Mouse (Mus musculus): ENCODE measurements around the gene 1300017J02Rik. TPM values are rescaled to one million over a fixed set of nuclear protein-coding genes. Genes with fewer than 3 reads are reported as not detected.
"Not testable (repeated sequence)": the region's sequence is repeated elsewhere in the genome, so short reads cannot be mapped to it uniquely, and the experiment has no call there.

1300017J02Rik gene
- under 1 TPM; 0.49 to 0.99 TPM for total RNA-seq (2021)

DNA sequence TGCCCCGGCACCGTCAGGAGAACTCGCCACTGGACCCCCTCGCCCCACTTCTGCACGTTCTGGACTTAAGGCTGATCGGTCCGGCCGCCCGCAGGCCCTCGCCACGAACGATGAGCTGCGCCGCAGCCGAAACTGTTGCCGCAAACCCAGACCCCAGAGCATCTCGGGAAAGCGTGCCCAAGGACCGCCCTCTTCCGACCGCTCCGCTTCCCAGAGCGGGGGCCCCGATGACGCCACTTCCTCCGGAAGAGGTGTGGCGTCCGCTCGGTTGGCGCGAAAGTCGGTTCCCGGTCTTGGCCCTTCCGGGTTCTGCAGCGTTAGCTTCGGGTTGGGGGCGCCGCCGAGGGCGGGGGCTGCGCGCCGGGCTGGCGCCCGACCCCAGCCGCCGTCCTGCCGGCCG, at the start of gene 1300017J02Rik, which contains the start of gene Topbp1:
TSS of gene 1300017J02Rik (minus strand) at position 156 of the 400 bp plus-strand sequence.
TSS of gene Topbp1 (plus strand) at position 289 of the 400 bp plus-strand sequence.
- intact Hi-C loops (cut with DNase I): loop anchor here (5.0 kb wide), 3 partner anchors 78 to 193 kb away; partner anchors contain the start of gene Rab6b
- DNase-seq (ENCODE audit: extremely low spot score in 1 of 2, low spot score in 2 of 2): peak; percentile 85 to 96

DNA sequence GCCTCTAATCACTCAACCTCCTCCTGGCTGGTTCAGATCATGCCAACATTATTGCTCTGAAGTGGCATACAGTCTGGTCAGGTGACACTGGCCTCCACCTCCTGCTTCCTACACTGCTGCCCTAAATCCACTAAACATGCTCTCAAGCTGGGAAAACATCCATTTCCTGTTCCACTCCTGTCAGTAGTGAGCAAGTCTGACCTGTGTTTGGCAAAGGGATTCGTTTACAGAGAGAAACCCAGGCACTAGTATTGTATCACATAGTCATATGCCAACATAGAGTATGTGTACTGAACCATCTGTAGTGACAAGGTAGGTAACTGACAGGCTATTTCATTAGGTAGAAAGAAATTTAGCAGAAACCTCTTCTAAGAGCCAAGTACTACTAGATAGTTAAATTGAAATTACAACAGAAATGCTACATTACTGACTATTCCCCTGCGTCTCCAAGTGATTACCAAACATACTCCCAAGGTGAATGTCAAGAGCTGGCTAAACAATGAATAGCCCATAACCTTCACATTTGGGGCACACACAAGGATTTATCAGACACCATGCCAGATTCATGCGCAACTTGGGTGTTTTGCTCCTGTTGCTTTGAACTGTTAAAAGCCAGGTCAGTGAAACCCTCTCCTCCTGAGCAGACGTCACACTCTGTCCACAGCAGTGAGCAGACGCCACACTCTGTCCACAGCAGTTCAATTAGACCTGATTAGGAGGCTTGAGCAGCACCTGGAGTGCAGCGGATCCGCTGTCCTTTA, 48.8 kb upstream of the 1300017J02Rik start:
- intact Hi-C loops (cut with DNase I); DNase-seq (ENCODE audit: extremely low spot score in 1 of 2, low spot score in 2 of 2): not testable (repeated sequence)

DNA sequence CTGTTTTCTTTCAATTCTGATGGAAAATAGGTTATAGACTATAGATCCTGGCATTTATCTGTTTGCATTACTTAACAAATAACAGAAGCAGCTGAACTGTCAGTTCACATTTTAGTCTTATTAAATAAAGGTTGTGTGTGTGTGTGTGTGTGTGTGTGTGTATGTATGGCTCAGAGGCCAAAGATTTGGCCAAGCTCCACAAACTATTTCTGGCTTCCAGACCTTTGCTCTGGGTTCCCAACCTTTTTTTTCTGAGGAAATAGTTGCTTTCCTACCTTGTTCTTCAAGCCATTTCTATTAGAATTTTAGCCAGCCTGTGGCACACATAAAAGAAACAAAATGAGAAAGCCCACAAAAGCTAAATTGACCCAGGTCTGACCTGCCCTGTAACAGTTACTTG, 43.9 kb upstream of the 1300017J02Rik start:
- intact Hi-C loops (cut with DNase I): no loop called here
- DNase-seq (ENCODE audit: extremely low spot score in 1 of 2, low spot score in 2 of 2): no peak

DNA sequence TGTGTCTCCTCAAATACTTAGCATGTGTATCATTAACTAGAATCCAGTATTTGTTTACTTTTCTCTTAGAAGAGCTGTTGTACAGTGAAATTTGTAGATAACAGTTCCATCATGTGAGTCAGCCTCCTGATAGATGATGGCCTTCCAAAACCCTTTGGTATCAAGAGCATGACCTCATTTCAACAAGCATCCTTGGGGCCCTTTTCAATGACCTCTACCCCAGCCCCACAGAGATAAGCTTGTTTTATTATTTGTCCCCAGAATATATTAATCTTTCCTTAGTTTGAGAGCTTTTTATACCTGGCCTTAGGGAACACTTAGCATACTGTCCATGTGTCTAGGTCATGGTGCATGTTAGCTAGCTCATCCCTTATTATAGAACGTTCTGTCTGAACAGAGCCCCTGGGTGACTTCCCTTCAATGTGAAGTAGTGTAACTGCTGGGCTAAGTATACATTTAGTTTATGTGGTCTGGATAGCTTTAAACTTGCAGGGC, 43.2 kb upstream of the 1300017J02Rik start:
- intact Hi-C loops (cut with DNase I): no loop called here
- no peak for DNase-seq (ENCODE audit: extremely low spot score in 1 of 2, low spot score in 2 of 2)

DNA sequence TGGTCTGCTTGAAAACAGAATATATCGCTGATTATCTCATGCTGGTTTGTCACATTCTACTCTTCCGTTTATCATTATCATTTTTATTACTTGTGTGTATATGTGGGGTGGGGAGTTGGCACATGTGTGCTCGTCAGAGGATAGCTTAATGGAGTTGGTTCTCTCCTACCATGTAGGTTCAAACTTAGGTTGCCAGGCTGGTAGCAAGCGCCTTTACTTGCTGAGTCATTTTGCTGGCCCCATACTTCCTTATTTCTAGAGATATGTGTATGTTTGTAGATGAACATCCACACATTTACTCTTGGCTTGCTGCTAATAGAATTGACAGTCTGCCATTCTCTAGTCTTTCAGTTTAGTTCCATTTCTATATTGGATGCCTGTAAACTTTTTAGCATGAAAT, 42.2 kb upstream of the 1300017J02Rik start:
- intact Hi-C loops (cut with DNase I): no loop called here

DNA sequence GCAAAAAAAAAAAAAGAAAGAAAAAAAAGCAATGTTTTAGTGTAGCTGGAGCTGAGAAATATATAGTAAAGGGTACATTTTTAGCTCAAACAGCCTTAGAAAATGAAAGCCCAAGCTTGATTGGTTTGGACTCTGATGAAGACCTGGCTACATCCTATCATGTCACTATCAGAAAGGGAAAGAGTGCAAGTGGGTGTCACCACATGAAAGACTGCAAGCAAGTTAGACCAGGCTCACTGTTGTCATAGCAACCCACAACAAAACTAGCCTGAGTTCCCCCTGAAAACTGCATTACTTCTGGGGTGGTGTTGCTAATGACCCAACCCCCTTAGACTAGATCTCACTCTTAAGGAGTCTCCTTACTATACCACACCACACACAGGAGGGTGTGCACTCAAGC, 32.0 kb upstream of the 1300017J02Rik start:
- DNase-seq (ENCODE audit: extremely low spot score in 1 of 2, low spot score in 2 of 2): no peak
- intact Hi-C loops (cut with DNase I): no loop called here

More for the DNA sequence above, 42.2 kb upstream of the 1300017J02Rik start:
- DNase-seq (ENCODE audit: extremely low spot score in 1 of 2, low spot score in 2 of 2): no peak

DNA sequence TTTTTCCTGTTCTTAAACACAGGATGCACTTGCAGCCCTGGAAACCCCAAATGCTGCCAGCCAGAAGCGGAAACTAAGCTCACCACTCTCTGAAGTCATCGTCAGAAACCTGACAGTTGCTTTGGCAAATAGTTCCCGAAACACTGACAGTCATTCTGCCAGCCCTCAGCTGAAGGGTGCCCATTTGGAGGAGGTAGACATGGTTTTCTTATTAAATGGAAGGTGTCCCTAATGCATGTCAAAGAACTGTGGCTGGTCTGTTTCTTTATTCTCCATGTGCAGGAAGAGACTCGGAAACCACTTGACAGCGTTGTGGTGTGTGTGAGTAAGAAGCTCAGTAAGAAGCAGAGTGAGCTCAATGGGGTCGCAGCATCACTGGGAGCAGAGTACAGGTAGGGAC, 27.8 kb upstream of the 1300017J02Rik start:
- no peak for DNase-seq (ENCODE audit: extremely low spot score in 1 of 2, low spot score in 2 of 2)
- intact Hi-C loops (cut with DNase I): no loop called here

DNA sequence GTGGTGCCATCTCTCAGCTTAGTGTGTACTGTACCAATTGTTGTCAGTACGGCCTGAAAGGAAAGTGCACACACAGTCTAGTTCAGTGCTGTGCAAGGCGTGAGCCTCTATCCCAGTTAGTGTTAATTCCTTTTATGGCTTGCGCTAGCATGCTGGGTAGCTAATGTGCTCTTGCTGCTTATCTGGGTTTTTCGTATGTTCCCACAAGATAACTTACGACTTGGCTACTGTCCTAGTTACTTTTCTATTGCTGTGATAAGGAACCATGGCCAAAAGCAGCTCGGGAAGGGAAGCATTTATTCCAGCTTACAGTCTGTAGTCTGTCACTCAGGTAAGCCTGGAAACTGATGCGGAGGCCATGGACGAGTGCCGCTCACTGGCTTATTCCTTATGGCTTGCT, 21.6 kb upstream of the 1300017J02Rik start:
- intact Hi-C loops (cut with DNase I): no loop called here
- DNase-seq (ENCODE audit: extremely low spot score in 1 of 2, low spot score in 2 of 2): no peak

DNA sequence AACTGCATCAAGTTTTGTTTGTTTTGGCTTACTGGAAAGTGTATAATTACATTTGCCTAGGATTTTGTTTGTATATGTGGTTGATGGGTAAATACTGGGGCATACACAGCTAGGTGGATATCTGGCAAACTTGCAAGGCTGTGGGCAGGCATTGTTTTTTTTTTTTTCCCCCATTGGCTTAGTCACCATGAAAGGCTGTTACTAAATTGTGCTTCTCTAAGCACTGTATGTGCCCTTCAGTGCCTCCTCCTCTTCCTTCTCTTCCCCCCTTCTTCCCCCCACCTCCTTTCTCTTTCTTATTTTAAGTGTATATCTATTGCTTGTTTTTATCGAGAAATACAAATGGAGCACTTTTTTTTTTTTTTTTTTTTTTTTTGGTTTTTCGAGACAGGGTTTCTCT, 19.8 kb upstream of the 1300017J02Rik start:
- no peak for DNase-seq (ENCODE audit: extremely low spot score in 1 of 2, low spot score in 2 of 2)
- intact Hi-C loops (cut with DNase I): no loop called here

DNA sequence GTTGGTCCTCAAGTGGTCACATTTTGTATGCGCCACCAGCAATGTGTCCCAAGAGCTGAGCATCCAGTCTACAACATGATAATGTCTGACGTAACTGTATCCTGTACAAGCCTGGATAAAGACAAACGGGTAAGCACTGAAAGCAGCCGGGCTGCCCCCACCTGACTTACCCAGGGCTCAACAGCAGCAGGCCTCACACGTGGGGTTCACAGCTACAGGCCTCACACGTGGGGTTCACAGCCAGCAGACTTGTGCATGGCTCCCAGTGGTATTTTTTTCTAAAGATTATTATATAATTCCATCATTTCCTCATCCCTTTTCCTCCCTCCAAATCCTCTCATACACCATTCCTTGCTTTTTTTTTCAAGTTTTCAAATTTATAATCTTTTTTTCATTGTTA, 5.0 kb upstream of the 1300017J02Rik start:
- intact Hi-C loops (cut with DNase I): no loop called here
- peak in 1 of 2 experiments; percentile 66 for DNase-seq (ENCODE audit: extremely low spot score in 1 of 2, low spot score in 2 of 2)

DNA sequence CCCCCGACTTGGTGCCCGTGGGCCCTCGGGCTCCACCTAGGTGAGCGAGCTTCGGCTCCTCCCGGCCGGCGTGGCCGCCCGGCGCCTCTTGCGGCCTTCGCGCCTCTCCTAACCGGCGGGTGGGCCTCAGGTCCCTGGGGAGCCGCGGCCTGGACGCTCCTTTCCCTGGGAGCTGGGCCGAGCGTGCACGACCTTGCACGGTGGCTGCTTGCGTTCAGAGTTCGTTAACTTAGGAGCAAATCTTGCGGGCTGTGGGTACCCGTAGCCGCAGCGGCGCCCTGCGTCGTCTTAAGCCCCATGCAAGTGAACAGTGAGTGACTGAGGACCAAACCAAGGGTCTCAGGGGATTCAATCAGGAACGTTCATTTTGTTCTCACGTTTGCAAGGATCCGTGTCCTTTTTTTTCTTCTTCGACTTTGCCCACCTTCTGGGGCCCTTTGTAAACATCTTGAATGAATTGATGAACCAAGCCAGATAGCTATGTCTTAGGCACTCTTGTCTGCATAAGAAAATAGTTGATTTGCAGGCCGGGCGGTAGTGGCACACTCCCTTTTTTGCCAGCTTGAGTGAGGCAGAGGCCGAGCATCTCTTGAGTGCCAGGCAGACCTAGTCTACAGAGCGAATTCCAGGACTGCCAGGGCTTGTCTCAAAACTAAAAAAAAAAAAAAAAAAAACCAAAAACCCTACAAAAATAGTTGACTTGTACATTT, 605 bp upstream of the 1300017J02Rik start:
- DNase-seq (ENCODE audit: extremely low spot score in 1 of 2, low spot score in 2 of 2): peak in 1 of 2 experiments; percentile 5
- intact Hi-C loops (cut with DNase I): no loop called here

DNA sequence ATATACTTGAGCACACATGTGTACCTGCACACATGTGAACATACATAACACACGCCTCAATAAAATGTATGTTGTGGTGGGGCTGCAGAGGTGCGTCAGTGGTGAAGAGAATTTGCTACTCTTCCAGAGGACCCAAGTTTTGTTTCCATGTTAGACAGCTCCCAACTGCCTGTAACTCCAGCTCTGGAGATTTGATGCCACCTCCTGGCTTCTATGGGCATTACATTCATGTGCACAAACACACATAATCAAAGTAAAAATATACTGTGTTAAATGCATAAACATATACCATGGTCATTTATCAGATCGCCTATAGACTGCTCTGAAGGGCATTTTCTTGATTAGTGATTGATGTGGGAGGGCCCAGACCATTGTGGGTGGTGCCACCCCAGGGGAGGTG, 2.2 kb downstream of the 1300017J02Rik start:
- DNase-seq (ENCODE audit: extremely low spot score in 1 of 2, low spot score in 2 of 2): peak; percentile 55 to 58
- intact Hi-C loops (cut with DNase I): loop anchor here (5.0 kb wide), 3 partner anchors 75 to 190 kb away; partner anchors contain the start of gene Rab6b

DNA sequence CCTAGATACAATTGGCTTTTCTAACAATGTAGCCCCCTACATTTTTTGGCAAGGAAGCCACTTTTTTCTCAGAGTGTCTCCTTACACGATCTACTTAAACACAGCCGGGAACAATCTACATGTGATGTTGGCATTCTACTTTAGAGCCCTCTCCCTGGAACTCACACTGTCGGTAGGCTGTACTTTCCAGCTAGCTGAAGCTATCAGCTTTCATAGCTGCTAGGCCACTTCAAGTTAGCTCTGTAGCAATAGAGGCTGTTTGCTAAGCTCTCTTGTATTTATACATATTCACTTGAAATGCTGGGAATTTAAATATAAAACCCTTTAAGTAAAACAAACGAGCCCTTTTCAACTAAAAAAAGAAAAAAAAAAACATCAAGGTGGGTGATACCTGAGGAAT, 2.6 kb downstream of the 1300017J02Rik start:
- no peak for DNase-seq (ENCODE audit: extremely low spot score in 1 of 2, low spot score in 2 of 2)
- intact Hi-C loops (cut with DNase I): loop anchor here (5.0 kb wide), 3 partner anchors 75 to 190 kb away; partner anchors contain the start of gene Rab6b

DNA sequence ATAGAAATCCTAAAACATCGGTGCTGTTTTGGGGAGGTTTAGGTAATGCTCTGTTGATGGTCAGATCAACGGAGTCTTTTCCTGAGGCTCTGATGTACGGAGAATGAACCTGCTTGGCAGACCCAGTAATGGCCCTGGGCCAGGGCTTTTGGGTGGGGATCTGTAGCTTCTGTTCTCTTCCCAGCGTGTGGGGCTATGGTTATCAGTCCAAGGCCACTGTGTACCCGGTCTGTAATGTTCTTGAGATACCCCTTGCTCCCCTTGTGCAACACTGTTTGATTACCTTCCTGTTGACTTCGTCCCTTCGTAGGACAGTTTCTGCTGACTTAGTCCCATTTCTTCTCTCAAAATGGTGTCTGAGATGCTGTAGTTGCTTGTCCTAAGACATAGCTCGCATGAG, 3.8 kb downstream of the 1300017J02Rik start:
- intact Hi-C loops (cut with DNase I): loop anchor here (5.0 kb wide), 3 partner anchors 74 to 189 kb away; partner anchors contain the start of gene Rab6b
- no peak for DNase-seq (ENCODE audit: extremely low spot score in 1 of 2, low spot score in 2 of 2)

DNA sequence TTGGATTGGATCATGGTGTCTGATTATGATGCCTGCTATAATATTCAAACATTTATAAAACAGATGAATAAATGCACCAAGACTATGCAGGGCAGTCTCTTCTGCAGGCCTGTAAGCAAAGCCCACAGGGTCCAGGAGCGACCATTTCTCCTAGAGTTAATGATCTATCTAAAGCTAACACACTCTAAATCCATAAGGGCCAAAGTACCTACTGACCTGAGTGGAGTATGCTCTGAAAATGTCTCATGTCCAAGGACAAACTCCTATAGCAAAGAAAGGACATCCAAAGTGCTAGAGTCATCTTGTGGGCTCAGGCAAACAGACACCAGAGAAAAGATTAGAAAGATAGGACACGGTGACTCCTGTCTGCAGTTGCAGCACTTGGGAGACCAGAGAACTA, 10.4 kb downstream of the 1300017J02Rik start:
- DNase-seq (ENCODE audit: extremely low spot score in 1 of 2, low spot score in 2 of 2): no peak
- intact Hi-C loops (cut with DNase I): no loop called here

DNA sequence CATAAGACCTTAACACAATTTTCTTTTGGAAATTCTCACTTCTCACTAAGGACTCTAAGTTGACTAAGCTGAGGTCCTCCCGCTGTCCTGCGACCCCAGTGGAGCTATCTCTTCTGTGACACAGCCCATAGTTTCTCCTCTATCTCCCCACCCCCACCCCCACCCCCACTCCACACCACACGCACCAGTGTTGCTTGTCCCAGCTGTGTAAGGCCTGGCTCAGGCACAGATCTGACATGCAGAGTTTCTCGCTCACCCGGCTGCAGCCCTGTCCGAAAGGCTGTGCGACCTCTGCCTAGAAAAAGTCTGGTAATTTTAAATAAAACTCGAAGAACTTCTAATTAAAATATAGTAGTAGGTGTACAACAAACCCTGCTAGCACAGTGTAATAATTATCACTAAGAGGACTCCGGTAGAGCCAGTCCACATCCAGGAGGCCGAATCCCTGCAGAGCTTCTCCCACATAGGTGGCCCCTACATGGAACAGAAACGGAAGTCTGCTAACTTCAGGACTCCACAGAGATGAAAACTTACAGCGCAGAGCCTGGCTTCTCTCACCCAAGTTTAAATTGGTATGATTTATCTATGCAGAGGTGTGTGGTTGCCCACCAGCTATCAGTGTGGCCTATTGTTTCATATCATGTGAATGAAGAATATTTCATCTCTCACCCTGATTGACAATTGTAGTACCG, 16.2 kb downstream of the 1300017J02Rik start:
- intact Hi-C loops (cut with DNase I): no loop called here
- no peak for DNase-seq (ENCODE audit: extremely low spot score in 1 of 2, low spot score in 2 of 2)

DNA sequence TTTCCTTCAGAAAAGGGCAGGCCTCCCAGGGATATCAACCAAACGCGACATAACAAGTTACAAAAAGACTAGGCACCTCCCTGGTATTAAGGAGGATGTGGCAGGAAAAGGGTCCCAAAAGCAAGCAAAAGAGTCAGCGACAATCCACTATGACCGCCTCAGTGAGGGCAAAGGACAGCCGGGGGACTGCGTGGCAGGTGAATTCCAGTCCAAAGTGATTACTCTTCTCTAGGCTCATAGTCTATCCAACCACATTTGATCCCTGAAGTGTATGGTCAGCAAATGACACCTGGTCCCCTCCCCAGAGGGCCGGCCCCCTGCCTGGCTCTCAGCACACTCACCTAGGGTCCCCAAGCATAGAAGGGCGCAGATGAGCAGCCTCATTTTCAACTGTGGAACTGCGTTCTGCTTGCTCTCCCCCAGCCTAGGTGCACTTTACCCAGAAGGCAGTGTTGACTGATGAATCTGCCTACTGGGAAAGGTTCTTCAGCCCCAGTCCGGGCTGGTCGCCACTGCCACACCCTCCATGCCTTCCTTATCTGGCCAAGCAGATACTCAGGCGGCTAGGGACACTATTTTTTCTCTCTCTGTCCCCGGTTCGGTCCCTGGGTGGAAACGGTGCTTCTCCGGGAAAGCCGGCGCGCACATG, 16.9 kb downstream of the 1300017J02Rik start:
- intact Hi-C loops (cut with DNase I): no loop called here
- DNase-seq (ENCODE audit: extremely low spot score in 1 of 2, low spot score in 2 of 2): no peak

DNA sequence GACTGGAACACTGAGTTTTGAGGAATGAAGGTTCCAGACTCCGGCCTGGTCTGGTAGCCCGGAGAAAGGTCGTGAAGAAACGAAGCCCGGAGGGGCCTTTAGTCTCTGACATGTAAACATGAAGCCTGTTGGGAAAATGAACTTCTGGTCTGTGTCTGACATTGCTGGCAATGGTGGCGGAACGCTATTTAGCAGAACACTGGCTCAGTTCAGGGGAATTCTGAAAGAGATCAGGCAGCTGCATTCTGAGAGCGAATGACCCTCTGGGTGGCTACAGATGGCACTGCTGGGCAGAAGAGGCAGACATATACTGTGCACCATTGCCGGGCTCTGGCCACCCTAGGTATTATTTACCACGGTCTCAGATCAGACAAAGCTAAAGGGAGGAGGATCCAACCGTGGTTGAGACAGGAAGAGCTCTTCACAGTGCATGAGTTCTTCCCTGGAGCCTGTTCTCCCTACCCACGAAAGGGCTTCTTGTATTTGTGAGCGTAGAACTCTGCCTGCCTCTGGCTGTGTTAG, 17.9 kb downstream of the 1300017J02Rik start:
- intact Hi-C loops (cut with DNase I): no loop called here

More for the DNA sequence above, 17.9 kb downstream of the 1300017J02Rik start:
- DNase-seq (ENCODE audit: extremely low spot score in 1 of 2, low spot score in 2 of 2): no peak
